9 mouse cellular contexts compared by ENCODE assay signal in genomic region chr2:132221611-132222073, GRCm38 (mm10). TPM values are rescaled to one million over a fixed set of nuclear protein-coding genes. Genes with fewer than 3 reads are reported as not detected.
DNase-seq lines count a peak whose midpoint lies in the region; ATAC-seq lines count a peak whose summit lies in the region.
"Had no signal": no experiment of that assay in that cellular context is flagged by ENCODE, and none has a peak within 500 bp of the region (broad histone marks: within the 10 kb centered on the region; RNA-seq: fewer than 3 reads in every experiment).

No protein-coding gene starts in this region.

- no peaks in the 10 kb centered on the region for H3K4me1 ChIP-seq in kidney, embryonic 16.5 days (ENCODE audit: insufficient read depth, low read length)

- DNase-seq in cerebellum, postnatal 36 days = no peak
- peak; percentile 64 for DNase-seq in 3134 (ENCODE audit: extremely low read depth, insufficient read length, low spot score)
- peak; percentile 40 for DNase-seq in fibroblast of lung, adult 2 months (ENCODE audit: low read depth)
- peak; percentile 10 to 53 for DNase-seq in left cerebral cortex, adult 8-10 months (ENCODE audit: low spot score in 2 of 2)
- DNase-seq in ovary, postnatal 10 days (ENCODE audit: low spot score) = no peak
- DNase-seq in thymus, postnatal 36 days = no peak

- ATAC-seq in cerebellum, adult (ENCODE audit: insufficient number of reproducible peaks, low FRiP score, low TSS enrichment) = peak; percentile 26; the same call in 1 of the 2 replicates
- no peak for ATAC-seq in kidney, embryonic 16.5 days (ENCODE audit: low FRiP score, low TSS enrichment)
- ATAC-seq: lung, postnatal 0 days had no signal

- no peak overlapping the region for H3K4me2 ChIP-seq in kidney, embryonic 16.5 days (replicated peaks; ENCODE audit: low read depth, low read length)

- H3K27me3 ChIP-seq in kidney, embryonic 16.5 days (ENCODE audit: insufficient read depth, low read length) = no peaks in the 10 kb centered on the region

- H3K9ac ChIP-seq in kidney, embryonic 16.5 days (replicated peaks; ENCODE audit: low read length) = no peak overlapping the region

- H3K9me3 ChIP-seq in kidney, embryonic 16.5 days (ENCODE audit: low read length) = no peaks in the 10 kb centered on the region

- 44% methylated on average over 11 of the region's 11 CpGs for WGBS in kidney, embryonic 16.5 days

- no peak overlapping the region for H3K27ac ChIP-seq in kidney, embryonic 16.5 days (ENCODE audit: low read length)

- H3K4me3 ChIP-seq in kidney, embryonic 16.5 days (ENCODE audit: low read length) = no peak overlapping the region

- no peaks in the 10 kb centered on the region for H3K36me3 ChIP-seq in kidney, embryonic 16.5 days (ENCODE audit: insufficient read depth, low read length)

RNA-seq across cellular contexts. Expression of gene Tmem230, which starts 26.0 kb away (rescaled TPM):
- 10 to 100 TPM; 34.0 to 37.1 (median 36.4) TPM for total RNA-seq in left cerebral cortex, adult 8-10 months (2022)
- 49.8 and 50.1 TPM in 2 replicates for polyA plus RNA-seq in kidney, embryonic 16.5 days (2015; fragmentation: Nextera tagmentation; extraction: Ambion mirVana)

RNA-seq across cellular contexts. Expression of gene Pcna, which starts 31.5 kb away (rescaled TPM):
- total RNA-seq in left cerebral cortex, adult 8-10 months (2022) = 10 to 100 TPM; 51.4 to 59.2 (median 53.9) TPM
- polyA plus RNA-seq in kidney, embryonic 16.5 days (2015; fragmentation: Nextera tagmentation; extraction: Ambion mirVana) = 248 and 265 TPM in 2 replicates

RNA-seq across cellular contexts. Expression of gene Cds2, which starts 41.3 kb away (rescaled TPM):
- 100 to 1,000 TPM; 257 to 277 (median 265) TPM for total RNA-seq in left cerebral cortex, adult 8-10 months (2022)
- 26.6 and 28.1 TPM in 2 replicates for polyA plus RNA-seq in kidney, embryonic 16.5 days (2015; fragmentation: Nextera tagmentation; extraction: Ambion mirVana)

Comparison
In these comparisons a context has a peak if more than half of its experiments do, and no peak if none do; other contexts are left out.
1. DNase-seq: peak in 3134 (single experiment), fibroblast of lung, adult 2 months (single experiment) and left cerebral cortex, adult 8-10 months (2 of 2); none in cerebellum, postnatal 36 days (0 of 2), ovary, postnatal 10 days (single experiment) and thymus, postnatal 36 days (0 of 2).